Mouse (Mus musculus) 3T3-L1 (cell line): ENCODE measurements at regions not wholly inside any gene's neighbourhood (a gene's known extent, or its start where the extent isn't known, plus 50 kb on each side); places are given as distances from the start of the nearest gene placed in this dataset.

Source experiments
- DNase-seq: peaks from one replicate; pipeline ENCODE4 v3.0.0-alpha.2; 2015; ENCODE audit warnings: low read depth, low spot score

DNA sequence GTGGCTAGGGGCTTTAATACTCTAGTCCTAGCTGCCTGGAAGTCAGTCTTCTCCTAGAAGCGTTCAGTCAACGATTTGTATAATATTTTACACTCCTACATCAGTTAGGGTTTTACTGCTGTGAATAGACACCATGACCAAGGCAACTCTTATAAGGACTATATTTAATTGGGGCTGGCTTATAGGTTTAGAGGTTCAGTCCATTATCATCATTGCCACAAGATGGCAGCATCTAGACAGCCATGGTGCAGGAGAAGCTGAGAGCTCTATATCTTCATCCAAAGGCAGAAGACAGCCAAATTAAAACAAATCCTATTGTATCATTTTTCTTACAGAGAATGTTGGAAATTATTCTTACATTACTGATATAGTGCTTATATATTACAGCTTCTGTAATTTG, 167.0 kb upstream of the Ndn start:
- DNase-seq = peak; percentile 76

DNA sequence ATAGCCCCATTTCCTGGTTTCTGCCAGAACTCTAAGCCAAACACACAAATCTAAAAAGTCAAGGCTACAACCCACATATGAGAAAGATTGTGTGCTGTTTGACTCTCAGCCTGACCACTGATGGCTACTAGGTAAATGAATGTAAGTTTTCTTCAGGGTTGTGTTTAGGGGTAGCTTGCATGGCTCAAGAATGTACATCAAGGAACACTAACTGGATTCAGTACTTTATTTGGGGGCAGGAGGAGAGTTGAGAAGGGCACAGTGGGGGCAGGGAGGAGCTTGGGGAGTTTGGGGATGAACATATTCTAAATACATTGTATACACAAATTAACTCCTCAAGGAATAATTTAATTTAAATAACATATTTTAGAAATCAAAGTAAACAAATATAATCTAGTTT, 137.8 kb upstream of the Ndn start:
- DNase-seq = no peak

DNA sequence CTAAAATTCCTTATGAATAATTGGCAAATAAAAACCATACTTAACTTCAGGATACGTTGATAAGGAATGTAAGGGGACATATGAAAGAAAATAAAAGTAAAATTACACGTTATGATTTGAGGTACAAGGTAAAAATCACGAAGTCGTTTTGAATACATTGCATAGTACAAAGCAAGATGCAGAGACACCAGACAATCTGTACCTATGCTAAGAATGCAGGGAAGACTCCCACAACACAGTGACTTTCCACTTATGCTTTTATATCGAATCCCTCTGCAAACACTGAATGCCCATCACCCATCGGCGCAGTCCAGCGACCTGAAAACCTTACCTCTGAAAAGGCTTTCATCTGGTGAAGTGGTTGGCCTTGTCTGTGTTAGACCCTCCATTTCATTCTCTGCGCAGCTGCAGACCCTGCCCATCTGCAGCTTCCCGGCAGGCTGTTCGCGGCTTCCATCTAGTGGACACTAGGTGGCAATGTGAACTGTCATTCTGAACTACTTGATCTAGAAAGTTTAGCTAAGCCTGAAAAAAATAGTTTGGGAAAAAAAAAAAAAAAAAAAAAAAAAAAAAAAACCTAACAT, 137.2 kb upstream of the Ndn start:
- DNase-seq = peak; percentile 72

DNA sequence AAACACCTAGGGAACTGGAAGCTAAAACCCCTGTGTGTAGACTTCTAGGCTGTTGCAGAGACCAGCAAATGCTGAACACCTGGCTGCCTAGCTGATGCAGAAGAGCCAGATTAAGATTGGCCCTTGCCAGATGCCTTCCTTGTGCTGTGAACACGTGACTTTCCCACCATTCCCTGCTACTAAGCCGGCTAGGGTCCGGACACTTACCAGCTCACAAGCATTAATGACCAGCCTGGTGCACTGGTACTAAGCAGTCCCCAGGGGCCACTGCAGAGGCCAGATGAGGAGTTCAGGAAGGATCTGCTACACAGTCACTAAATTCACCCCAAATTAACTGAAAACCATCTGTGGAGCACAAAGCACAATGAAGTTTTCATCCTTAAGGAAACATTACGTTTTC, 121.2 kb upstream of the Ndn start:
- DNase-seq = peak; percentile 44

DNA sequence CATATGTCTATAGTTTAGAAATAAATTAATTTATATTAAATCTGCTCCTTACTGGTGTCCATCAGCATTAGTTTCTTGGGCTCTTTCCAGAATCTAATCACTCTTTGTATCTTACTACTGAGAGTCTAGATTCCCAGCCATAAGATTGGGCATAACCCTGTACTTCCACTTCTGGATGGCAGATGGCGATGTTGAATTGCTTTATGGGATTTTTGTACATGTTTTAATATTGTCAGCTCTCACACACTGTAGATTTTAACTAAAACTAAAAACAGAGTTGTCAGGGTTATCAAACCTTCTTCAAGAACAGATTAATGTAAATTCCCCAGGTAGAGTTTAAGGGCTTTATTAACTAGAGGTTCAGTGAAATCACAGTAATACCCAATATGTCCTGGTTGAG, 118.6 kb upstream of the Ndn start:
- peak; percentile 69 for DNase-seq

DNA sequence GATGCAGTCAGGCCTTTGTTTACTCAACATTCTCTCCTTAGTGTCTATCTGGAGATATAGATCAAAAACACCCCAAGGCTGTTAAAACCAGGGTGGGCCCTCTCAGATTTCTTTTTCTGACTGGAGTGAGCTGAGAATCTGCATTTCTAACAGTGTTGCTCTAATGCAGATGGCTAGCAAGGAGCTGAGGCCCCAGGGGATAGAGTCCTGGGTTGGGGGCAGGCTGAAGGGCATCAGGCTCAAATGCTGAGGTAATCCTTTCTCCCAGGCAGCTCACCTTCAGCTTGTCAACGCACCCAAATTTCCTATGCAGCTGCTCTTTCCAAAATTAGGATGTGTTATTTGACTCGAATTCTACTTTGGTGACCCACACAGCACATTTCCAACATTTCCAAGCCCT, 115.7 kb upstream of the Ndn start:
- no peak for DNase-seq

DNA sequence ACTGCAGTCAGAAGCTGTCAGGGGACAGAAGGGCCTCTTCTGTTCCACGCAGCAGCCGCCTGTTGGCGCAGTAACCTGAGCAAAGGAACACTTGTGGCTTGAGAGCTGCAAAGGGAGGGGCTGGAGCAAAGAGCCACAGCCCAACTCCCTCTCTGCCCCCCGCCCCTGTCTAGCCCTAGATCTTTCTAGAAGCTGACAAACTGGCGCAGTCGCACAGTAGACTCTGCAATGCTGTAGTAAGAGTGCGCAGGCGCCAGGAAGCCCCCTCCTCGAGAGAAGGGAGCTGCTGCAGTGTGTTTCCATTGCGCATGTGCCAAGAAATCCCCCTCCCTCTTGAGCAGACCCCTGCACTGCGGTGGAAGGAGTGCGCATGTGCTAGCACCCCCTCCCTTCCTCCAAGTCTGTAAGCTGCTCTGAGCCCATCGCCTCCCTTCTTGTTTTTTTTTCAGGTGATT, 115.2 kb upstream of the Ndn start:
- DNase-seq = no peak

DNA sequence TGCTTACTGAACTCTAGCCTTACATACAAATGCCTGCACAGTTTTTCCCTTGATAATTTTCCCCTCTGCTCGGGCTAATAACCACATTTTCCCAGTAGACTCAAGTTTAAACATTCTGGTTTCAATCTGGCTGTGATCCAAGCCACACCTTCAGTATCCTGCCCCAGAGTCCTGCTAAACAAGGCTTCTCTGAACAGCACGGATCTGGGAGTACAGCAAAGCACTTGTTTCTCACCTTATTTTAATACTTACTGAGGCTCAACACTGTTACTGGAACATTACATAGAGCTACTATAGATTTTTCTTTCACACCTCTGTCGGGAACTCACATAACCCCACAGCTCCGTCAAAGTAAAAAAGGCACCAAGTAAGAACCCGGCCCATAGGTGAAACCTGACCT, 114.3 kb upstream of the Ndn start:
- DNase-seq = peak; percentile 68

DNA sequence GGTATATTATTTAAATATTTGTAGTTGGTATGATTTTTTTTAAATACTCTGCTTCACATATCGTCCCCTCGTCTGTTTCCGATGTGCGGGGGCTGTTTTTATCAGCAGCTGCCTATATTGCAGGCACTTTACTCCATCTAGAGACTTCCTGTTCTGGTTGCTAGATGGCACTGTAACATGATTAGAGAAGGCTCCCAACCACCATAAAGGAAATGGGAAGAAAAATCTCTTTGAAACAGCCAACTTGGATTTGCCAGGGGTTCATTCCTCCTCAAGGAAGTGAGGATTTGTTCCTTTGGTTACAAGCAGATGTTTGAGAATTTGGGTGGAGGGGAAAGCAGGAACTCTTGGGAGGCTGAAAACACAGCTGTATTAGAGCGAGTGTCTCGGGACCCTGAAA, 112.3 kb upstream of the Ndn start:
- DNase-seq = peak; percentile 43

DNA sequence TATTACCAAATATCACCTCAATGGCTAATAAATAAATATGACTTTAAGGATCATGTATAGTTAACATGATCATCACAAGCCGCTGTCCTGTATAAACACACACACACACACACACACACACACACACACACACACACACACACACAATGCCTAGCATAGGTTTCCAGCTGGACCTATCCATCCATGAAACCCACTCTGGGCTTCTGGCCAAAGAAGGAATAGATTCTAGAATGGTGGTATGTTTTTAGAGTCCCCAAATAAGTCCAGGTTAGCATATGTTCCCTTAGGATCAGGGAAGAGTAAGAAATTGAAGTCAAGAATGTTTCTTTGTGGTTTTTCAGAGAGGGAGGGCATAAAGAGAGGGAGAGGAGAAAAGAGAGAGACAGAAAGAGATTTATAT, 110.6 kb upstream of the Ndn start:
- no peak for DNase-seq

DNA sequence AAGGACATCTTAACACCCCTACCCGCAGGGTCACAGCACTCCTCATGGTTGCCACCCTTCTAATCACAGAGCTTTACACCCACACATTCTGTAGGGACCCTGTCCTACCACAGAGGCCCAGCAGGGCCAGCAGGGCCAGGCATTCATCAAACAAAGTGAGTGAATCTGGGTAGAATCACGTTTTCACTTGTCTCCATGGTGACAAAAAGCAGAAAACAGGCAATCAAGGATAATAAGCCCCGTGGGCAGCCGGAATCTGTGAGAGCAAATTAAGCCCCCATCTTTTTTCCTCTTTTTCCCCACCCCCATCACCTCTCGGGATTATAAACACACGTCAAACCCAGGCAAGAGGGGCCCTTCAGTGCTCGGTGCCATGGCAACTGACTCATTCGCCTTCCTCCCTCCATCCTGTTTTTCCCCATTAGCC, 84.7 kb upstream of the Ndn start:
- DNase-seq = peak; percentile 18

DNA sequence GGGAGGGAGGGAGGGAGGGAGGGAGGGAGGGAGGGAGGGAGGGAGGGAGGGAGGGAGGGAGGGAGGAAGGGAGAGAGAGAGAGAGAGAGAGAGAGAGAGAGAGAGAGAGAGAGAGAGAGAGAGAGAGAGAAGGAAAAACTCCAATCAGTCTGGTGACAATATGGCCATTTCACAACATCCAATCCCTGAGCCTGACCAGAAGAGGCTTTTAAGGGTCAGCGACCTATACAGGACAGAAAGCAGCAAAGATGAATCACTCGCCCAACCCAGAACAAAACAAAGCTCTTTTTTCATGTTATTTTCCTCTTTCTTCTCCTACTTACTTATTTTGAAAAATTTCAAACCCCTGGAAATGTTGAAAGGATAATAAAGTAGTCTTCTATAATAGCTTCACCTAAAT, 84.2 kb upstream of the Ndn start:
- DNase-seq = peak; percentile 27

DNA sequence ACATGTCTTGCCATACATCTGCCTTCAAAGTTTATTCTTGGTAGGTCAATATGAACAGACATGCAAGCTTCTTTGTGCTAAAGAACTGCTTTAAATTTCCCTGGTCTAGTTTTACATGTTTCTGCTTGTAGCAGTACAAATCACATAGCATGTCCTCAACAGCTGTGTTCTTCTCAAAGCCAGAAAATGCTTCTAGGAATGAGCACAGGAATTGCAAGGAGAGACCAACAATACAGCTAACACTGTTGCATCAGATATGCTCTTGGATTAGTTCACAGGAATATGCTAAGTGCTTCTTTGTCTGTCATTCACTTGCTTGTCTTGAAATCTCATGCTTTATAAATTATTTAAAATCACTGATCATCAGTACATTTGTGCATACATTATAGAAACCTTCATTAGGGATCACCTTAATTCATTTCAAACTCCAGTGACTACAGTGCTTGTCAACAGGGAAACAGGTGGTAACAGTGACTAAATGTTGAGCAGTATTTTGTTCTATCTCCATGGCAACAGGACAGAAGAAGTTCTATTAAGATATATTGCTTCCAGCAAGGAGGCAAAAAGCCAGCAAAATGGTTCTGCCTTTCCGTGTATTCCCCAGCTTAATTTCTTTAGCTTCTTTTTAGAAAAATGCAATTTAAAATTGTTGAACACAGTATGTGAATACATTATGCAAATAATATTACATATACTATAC, 77.1 kb upstream of the Ndn start:
- peak; percentile 9 for DNase-seq

DNA sequence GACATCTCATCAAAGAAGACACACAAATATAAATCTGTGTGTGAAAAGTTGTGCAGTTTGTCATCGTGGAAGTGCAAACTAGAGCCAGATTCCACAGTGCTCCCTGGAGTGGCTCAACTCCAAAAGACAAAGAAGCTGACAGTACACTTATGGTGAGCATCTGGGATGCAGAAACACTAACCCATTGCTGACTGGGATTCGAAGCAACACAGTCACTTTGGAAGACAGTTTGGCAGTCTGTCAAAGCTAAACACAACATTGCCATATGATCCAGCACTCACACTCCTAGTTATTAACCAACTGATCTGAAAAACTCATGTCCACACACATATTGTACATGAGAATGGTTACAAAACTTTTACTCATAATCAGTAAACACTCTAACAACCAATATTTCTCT, 70.2 kb upstream of the Ndn start:
- peak; percentile 6 for DNase-seq

DNA sequence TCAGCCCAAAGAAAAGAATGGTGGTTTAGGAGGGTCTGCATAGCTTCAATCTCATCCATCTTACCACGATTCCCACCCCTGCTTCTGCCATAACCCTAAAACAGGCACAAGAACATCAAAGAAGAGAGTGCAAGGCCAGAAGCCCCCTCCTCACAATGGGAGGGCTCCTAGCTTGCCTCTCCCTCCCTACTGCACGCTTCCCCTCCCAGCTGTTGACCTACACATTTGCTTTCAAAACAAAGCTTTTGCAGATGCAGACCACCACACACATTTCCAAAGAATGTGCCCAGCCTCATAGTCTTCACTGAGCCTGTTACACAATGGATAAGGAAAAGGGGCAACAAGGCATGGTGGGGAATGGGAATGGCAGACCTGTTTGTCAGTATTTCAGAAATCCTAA, 67.9 kb upstream of the Ndn start:
- DNase-seq = no peak

DNA sequence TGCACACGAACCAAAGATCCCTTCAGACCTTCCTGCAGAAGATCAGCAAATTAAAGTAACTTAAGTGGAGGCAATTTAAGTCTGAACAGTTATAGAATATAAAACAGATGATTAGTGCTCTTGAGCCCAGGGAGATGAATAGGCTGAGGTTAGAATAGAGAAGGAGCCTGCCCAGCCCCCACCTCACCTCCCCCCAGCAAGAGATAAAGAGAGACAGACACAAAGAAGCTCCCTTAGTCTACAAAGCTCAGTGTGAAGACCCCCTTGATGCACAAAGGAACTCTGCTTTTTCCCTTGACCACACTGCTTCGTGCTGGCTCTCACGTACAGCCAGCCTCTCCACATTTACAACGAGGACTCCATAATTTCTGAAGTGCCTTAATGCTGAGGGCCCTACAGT, 67.3 kb upstream of the Ndn start:
- DNase-seq = no peak
